Mouse (Mus musculus): ENCODE measurements around the gene Xlr3a.
"Not testable (repeated sequence)": the region's sequence is repeated elsewhere in the genome, so short reads cannot be mapped to it uniquely, and the experiment has no call there.

Xlr3a gene

GRCm38 (mm10) chrX:73096941-73097508 lies at the start of gene Xlr3a:
Gene Xlr3a (minus strand): TSS chrX:73097095.
- DNase-seq (ENCODE audit: extremely low read depth, low read depth), result peak; percentile 74

GRCm38 (mm10) chrX:73143218-73143618 lies 46.3 kb upstream of the Xlr3a start:
- not testable (repeated sequence) for DNase-seq (ENCODE audit: extremely low read depth, low read depth)

- DNase-seq (ENCODE audit: extremely low read depth, low read depth), result not testable (repeated sequence)
Measured at GRCm38 (mm10) chrX:73122859-73123829, 26.2 kb upstream of the Xlr3a start.

- not testable (repeated sequence) for DNase-seq (ENCODE audit: extremely low read depth, low read depth)
Measured at GRCm38 (mm10) chrX:73116747-73117146, 19.9 kb upstream of the Xlr3a start, which contains the start of gene Gm14685. Gene Gm14685 (plus strand): TSS chrX:73117047.

- DNase-seq (ENCODE audit: extremely low read depth, low read depth), result not testable (repeated sequence)
Measured at GRCm38 (mm10) chrX:73082267-73083055, 14.4 kb downstream of the Xlr3a start, which contains the start of gene Xlr4a. Gene Xlr4a (minus strand): TSS chrX:73082478.

GRCm38 (mm10) chrX:73066765-73067312 lies 30.1 kb downstream of the Xlr3a start:
- not testable (repeated sequence) for DNase-seq (ENCODE audit: extremely low read depth, low read depth)

GRCm38 (mm10) chrX:73064415-73064793 lies 32.5 kb downstream of the Xlr3a start, which contains the start of gene Pnma3:
Gene Pnma3 (plus strand): TSS chrX:73064787.
- DNase-seq (ENCODE audit: extremely low read depth, low read depth), result no peak

GRCm38 (mm10) chrX:73063512-73064414 lies 33.1 kb downstream of the Xlr3a start:
- DNase-seq (ENCODE audit: extremely low read depth, low read depth), result no peak

GRCm38 (mm10) chrX:73062323-73062722 lies 34.6 kb downstream of the Xlr3a start:
- peak; percentile 55 for DNase-seq (ENCODE audit: extremely low read depth, low read depth)

- DNase-seq (ENCODE audit: extremely low read depth, low read depth), result no peak
Measured at GRCm38 (mm10) chrX:73061528-73061927, 35.4 kb downstream of the Xlr3a start.

- peak; percentile 89 for DNase-seq (ENCODE audit: extremely low read depth, low read depth)
Measured at GRCm38 (mm10) chrX:73053860-73054563, 42.9 kb downstream of the Xlr3a start.

GRCm38 (mm10) chrX:73039666-73040065 lies 57.2 kb downstream of the Xlr3a start:
- no peak for DNase-seq (ENCODE audit: extremely low read depth, low read depth)

- no peak for DNase-seq (ENCODE audit: extremely low read depth, low read depth)
Measured at GRCm38 (mm10) chrX:73038831-73039230, 58.1 kb downstream of the Xlr3a start.

GRCm38 (mm10) chrX:73037003-73037402 lies 59.9 kb downstream of the Xlr3a start, which contains the start of gene Pnma5:
Gene Pnma5 (minus strand): TSS chrX:73037103.
- DNase-seq (ENCODE audit: extremely low read depth, low read depth), result no peak

All from MEL-GATA-1-ER (cell line).